Mouse (Mus musculus): ENCODE measurements around the gene Cdc42ep4.
A peak's percentile ranks its signal among the peaks of the same experiment; 100 is the strongest.

Gene Cdc42ep4

GRCm38 (mm10) chr11:113751484-113752084 lies at the start of gene Cdc42ep4:
Cdc42ep4 (minus strand) TSS chr11:113751881.
- DNase-seq (ENCODE audit: low read depth, low spot score): peak; percentile 96

- no peak for DNase-seq (ENCODE audit: low read depth, low spot score)
Measured at GRCm38 (mm10) chr11:113800026-113800425, 48.3 kb upstream of the Cdc42ep4 start.

DNA sequence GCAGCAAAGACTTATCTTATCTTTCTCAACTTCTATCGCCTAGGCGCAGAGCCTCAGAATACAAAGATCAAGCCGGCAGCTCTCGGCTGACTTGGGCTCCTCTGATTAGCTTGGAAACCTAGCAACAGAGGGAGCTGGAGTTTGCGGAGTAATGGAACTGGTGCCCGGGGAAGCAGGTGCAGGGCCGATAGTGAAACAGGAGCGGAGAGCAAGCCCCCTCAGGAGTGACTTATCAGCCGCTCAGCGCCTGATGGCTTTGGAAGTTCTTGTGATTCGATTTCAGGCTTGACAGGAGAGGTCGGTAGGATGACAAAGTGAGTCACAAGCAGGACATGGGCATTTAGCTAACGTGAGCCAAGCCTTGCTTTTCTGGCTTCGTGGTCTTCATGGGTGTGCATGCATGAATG lies 47.4 kb upstream of the Cdc42ep4 start:
- DNase-seq (ENCODE audit: low read depth, low spot score): no peak

- no peak for DNase-seq (ENCODE audit: low read depth, low spot score)
Measured at GRCm38 (mm10) chr11:113798011-113798410, 46.3 kb upstream of the Cdc42ep4 start.

DNA sequence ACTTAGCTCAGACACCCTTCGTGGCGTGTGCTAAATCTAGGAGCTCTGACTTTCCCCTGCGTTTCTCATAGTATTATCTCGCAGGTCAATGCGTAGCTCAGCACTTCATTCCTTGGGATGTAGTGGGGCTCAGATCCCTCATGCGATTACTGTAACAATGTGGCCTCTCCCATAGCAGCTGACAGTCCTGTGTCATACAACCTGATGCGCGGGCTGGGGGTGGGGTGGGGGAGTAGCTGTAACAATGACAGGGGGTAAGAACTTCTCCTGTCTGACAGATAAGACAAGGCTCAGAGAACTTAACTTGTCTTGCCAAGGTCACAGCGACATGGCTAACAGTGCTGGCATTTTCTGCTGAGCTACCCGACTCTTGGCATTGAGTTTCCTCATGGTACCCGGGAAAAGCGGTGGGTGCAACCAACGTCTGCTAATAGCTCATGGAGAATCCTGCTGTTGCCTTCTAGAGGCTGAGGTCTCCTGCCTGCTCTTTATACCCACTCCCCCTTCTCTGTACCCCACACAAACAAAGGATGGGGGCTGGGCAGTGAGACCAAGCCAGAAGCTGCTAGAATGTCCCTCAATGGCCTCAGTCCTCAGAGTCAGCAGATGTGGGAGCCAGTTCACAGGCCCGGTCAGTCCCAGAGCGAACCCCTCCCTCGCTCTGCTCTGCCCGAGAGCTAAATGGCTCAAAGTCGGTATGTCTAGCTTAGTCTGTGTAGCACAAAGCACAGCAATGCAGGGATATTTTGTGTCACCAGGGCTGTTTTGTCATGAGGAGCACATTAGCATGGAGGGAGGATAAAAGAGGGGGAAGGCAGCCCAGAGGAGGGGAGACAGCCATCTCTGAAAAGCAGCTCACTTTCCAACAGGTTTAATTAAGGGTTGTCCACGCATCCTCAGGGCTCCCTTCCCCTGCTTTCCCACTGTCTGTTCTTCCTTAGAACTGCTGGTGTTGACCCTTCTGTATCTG lies 45.6 kb upstream of the Cdc42ep4 start:
- no peak for DNase-seq (ENCODE audit: low read depth, low spot score)

GRCm38 (mm10) chr11:113795846-113796245 lies 44.2 kb upstream of the Cdc42ep4 start:
- DNase-seq (ENCODE audit: low read depth, low spot score): no peak

DNA sequence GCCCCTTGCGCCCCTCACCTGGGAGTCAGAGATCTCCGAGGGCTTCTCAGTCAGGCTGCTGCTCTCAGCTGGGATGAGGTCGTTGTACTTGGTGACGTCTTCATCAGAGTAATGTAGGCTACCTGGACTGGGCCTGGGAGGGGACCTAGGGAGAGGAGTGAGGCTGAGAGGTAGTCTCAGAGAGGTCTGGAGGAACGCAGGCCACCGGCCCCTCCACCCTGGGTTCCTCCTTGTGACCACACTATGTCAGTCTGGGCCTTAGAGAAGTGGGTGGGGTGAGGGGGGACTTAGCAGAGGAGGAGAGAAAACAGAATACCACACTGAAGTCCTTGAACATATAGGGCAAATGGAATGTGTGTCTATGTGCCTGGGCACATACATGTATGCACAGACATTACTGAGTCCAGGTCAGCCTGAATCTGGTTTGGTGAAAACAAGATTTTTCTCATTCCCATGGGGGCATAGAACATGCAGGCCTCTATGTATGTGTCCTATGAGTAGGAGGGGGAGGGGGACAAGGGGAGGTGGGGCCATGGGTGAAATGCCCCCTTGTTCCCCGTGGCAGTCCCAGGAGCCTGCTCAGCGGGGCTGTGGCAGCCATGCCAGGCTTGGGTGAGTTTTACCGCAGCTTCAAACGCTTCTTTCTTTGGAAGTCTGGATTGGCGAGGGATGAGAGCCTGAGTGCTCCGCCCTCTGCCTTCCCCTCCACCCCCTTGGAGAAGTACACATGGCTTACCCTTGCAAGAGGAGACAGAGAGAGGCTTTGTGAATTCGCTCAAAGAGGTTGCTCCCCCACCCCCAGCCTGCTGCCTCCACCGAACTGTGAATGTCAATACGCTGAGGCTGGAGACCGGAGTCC lies 39.9 kb upstream of the Cdc42ep4 start:
- no peak for DNase-seq (ENCODE audit: low read depth, low spot score)

DNA sequence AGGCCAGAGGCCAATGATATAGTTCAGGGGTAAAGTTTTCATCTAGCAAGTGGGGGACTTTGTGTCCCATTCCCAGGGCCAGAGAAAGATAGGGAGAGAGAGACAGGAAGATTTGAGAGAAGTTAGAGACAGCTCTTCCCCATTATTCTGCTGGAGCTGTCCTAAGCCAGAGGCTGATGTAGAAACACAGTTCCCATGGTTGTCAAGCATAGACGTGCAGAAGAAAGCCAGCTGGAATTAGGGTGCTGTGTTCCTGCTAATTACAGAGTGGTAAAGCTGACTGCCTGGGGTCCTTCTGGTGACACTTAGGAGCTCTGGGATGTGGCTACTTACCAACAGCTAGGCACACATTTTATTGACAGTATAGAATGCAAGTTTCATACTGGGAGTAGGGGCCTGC lies 37.4 kb upstream of the Cdc42ep4 start:
- no peak for DNase-seq (ENCODE audit: low read depth, low spot score)

DNA sequence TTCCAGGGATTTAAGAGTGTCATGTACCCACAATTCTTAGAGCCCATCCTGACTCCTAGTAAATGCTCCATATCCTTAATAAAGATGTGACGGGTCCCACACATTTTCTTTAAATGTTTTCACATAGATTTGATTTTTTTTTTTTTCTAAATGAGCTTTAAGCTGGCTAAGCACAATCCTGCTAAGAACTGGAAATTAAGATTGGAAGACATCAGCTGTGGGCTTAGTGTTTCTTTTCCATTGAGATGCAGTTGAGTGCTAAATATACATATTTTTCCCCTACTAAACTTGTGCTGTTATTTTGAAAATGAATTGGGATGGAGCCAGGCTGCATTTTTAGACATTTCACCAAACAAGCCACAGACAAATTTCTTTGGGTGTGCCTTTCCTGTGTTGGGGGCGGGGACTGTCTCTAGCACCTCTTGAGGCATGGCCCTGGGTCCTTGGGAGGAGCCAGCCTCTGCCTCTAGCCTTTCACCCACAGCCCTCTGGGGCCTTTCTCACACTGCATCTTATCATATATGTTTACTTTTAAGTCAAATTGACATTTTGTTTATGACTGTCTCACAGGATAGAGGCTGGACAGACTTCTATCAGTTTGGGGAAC lies 36.6 kb upstream of the Cdc42ep4 start:
- DNase-seq (ENCODE audit: low read depth, low spot score): peak; percentile 70

DNA sequence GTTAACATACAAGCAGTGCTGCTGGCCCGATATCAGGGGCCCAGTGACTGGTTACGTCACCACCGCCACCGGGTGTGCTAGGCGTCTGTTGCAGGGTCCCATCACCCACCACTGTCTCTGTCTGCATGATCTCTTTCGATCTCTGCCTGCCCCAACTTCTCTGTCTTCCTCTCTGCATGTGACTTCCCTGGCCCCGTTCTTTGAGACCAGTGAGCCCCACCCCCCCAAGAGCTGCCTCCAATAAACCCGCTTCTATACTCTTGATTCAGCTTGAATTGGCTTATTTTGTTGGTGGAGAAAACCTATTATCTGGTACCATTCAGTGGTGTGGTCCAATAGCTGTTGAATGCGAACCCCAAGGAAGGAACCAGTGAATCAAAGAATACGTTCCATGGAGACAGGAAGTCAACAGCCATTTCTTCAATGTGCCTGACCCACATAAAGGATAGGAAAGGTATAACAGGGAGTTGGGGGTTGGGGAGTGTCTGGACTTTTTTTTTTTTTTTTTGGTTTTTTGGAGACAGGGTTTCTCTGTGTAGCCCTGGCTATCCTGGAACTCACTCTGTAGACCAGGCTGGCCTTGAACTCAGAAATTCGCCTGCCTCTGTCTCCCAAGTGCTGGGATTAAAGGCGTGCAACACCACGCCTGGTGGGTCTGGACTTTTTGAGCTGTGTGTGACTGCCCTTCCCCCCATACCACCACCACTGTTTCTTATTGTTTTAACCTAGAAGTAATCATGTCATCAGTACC lies 35.9 kb upstream of the Cdc42ep4 start:
- peak; percentile 58 for DNase-seq (ENCODE audit: low read depth, low spot score)

DNA sequence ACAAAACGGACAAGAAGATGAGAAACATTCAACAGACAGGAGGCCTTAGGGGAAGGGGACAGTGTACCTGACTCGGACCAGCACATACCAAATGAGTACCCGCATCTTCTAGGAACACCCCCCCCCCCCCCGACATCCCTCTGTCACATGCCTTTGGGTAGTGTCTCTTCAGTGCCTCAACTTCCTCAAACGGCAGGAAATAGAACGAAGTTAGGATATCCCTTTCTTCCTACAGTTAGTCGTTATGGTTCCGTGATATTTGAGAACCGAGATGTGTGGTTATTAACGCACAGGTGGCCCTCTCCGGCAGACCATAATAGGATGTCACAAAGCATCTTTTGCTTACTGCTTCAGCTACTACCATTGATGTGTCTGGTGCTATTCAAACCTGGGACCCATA lies 35.3 kb upstream of the Cdc42ep4 start:
- DNase-seq (ENCODE audit: low read depth, low spot score): no peak

GRCm38 (mm10) chr11:113786395-113786794 lies 34.7 kb upstream of the Cdc42ep4 start:
- DNase-seq (ENCODE audit: low read depth, low spot score): no peak

DNA sequence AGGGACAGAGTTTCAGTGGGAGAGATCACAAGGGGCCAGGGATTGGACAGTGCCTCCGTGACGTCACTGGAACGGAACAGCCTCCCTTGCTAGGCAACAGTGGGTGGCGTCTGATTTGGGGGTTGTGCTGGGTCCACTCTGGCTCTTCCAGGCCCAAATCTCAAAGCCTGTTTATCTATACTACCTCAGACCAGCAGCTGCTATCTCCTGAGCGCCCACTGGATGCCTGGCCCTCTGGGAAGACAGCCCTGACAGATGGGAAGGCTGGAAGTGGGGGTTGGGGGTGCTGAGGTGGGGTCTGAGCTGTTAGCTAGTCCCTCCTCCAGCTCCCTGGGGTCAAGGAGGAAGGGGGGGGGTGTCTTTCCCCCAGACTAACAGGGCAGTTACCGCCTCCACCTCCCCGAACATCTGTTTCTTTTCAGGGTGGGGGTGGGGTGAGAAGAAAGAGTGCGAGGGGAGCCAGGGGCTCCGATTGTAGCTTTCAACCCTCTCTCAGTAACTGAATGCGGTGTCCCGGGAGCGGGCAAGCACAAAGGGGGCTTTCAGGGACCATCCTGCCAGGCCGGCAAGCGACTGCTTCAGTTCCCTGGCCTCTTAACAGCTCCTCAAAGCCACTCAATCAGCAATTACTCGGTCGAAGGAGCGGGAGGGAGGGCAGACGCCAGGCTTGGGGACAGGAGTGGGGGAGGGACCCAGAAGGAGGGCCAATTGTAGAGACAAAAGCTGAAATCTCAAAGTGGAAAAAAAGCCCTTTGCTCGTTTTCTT lies 33.9 kb upstream of the Cdc42ep4 start:
- peak; percentile 23 for DNase-seq (ENCODE audit: low read depth, low spot score)

DNA sequence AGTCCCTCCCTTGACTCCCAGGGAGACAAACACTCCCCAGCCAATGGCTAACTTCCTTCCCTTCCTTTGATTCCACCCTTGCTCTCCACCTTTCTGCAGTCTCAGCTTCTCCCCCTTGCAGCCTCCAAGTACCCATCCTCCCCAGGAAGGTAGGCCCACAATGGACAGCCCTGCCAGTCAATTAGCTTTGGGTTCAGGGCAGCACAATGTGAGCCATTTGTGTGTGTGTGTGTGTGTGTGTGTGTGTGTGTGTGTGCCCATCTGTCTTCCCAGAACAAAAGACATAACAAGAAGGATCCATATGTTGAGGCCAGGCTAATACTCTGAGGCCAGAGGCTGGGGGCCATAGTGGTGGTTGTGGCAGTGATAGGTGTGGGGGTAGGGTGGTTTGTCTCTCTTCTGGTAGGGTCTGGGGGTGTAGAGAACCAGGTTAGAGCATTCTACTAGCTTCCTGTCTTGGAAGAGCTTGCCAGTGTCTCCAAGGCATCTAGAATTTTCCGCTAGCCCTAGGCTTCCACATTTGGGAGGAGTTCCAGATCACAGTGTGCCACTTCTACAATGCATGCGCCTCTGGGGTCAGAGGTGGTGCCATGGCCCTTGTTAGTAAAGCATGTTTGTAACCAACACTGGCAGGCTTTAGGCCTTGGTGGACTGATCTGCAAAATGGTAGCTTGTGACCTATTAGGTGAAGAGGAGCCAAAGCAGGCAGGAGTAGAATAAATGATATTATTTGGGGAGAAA lies 33.1 kb upstream of the Cdc42ep4 start:
- DNase-seq (ENCODE audit: low read depth, low spot score): no peak

GRCm38 (mm10) chr11:113782496-113782895 lies 30.8 kb upstream of the Cdc42ep4 start:
- DNase-seq (ENCODE audit: low read depth, low spot score): no peak

DNA sequence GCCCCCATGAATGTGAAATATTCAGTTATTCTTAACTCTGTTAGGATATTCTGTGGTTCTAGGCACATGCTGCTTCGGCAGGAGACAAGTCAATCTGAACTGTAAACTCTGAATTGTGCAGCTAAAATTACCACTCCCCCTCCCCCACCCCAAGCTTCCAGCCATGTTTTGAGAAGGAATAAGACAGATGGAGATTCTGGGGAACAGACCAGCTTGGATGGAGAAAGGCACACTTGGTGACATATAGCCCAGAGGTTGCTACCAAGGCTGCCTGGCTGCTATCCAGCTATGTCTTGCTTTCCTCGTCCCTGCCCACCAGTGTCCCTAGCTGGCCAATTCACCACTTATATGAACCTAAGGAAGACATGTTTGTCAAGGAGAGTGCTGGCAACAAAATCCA lies 30.3 kb upstream of the Cdc42ep4 start:
- DNase-seq (ENCODE audit: low read depth, low spot score): no peak

DNA sequence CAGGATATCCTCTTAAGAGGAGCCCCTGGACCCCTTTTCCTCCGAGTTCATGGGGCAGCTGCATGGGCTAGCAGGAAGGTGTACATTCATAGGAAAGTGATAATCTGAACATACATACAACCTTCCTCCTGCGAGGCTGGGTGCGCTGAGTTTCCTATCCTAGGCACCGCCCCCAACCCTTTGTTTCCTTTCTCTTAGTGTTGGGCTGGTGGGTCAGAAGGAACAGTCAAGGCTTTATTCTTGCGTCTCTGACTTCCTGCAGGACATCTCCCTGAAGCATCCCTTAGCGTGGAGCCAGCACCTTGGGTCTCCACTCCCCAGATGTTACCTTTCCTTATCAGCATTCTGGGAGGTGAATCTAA lies 28.0 kb upstream of the Cdc42ep4 start:
- DNase-seq (ENCODE audit: low read depth, low spot score): no peak

GRCm38 (mm10) chr11:113778733-113779679 lies 27.3 kb upstream of the Cdc42ep4 start:
- DNase-seq (ENCODE audit: low read depth, low spot score): no peak
